24 mouse cellular contexts compared by ENCODE assay signal in the genomic region with DNA sequence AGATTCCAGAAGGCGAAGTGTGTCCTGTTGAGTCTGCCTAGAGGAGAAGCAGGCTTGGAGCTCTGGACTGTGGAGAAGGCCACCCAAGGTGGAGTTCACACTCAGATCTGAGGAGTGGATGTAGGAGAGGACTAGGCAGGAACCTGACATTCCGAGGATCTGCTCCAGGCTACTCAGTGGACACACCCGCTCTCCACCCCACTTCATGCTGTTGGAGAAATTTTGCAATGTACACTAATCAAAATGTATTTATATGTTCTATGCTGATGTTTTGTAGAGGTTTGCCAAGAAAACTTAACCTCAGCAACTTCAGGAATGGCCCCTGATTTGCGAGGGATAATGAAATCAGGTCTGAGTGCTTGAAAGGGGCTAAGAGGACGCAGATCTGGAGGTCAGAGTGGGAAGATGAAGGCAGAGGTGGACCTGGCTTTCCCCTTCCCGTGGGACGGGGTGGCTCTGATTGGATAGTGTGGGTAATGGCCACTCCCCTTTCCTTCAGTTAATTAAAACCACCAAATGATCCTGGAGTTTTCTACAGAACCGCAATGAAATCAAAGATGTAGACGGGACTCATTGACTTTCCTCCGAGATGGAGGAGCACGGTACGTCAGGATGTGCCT. TPM values are rescaled to one million over a fixed set of nuclear protein-coding genes. Genes with fewer than 3 reads are reported as not detected.
A peak's percentile ranks its signal among the peaks of the same experiment; 100 is the strongest.
DNase-seq lines count a peak whose midpoint lies in the region; ATAC-seq and TF ChIP-seq lines count a peak whose summit lies in the region.
"Had no signal": no experiment of that assay in that cellular context is flagged by ENCODE, and none has a peak within 500 bp of the region (broad histone marks: within the 10 kb centered on the region; RNA-seq: fewer than 3 reads in every experiment).

No protein-coding gene starts in this region.

- no peak for ATAC-seq in heart, embryonic 12.5 days (ENCODE audit: insufficient number of reproducible peaks, low FRiP score)
- ATAC-seq in lung, embryonic 14.5 days (ENCODE audit: insufficient read depth), result peak; percentile 29; the same call in 1 of the 2 replicates
- ATAC-seq in lung, postnatal 0 days, result peak; percentile 91
- ATAC-seq: forebrain, embryonic 16.5 days; Patski had no signal

- no peak overlapping the region for H3K9ac ChIP-seq in heart, embryonic 12.5 days
- no peak overlapping the region for H3K9ac ChIP-seq in lung, embryonic 14.5 days
- no peak overlapping the region for H3K9ac ChIP-seq in lung, postnatal 0 days (replicated peaks; ENCODE audit: low read depth)
- H3K9ac ChIP-seq: embryonic facial prominence, embryonic 13.5 days; forebrain, embryonic 12.5 days; hindbrain, embryonic 12.5 days; hindbrain, embryonic 15.5 days had no signal

- no peak overlapping the region for H3K4me3 ChIP-seq in heart, embryonic 12.5 days
- no peak overlapping the region for H3K4me3 ChIP-seq in lung, embryonic 14.5 days (ENCODE audit: low read depth, low read length)
- H3K4me3 ChIP-seq in lung, postnatal 0 days (ENCODE audit: low read depth, low read length), result no peak overlapping the region
- H3K4me3 ChIP-seq in cerebellum, adult 2 months (replicated peaks; ENCODE audit: insufficient read depth, low read depth, low read length), result no peak overlapping the region
- H3K4me3 ChIP-seq: embryonic facial prominence, embryonic 10.5 days; embryonic facial prominence, embryonic 13.5 days; erythroblast, embryonic 14.5 days; forebrain, embryonic 12.5 days; hindbrain, embryonic 12.5 days; hindbrain, embryonic 15.5 days had no signal

- H3K4me1 ChIP-seq in heart, embryonic 12.5 days (replicated peaks), result no peaks in the 10 kb centered on the region
- H3K4me1 ChIP-seq in lung, embryonic 14.5 days (ENCODE audit: insufficient read depth), result no peaks in the 10 kb centered on the region
- peaks cover 6% of the 10 kb centered on the region; the same call in 1 of the 2 replicates for H3K4me1 ChIP-seq in lung, postnatal 0 days (ENCODE audit: insufficient read depth, low read depth, low read length)
- H3K4me1 ChIP-seq in cerebellum, adult 2 months (ENCODE audit: control insufficient read depth, insufficient read depth, low read length), result no peaks in the 10 kb centered on the region; the same call in 1 of the 2 replicates
- H3K4me1 ChIP-seq: embryonic facial prominence, embryonic 10.5 days; forebrain, embryonic 12.5 days; hindbrain, embryonic 12.5 days; hindbrain, embryonic 15.5 days had no signal

- DNase-seq in heart, adult 11 months, result peak; percentile 87
- DNase-seq in lung, embryonic 14.5 days, result no peak
- DNase-seq in lung, postnatal 25 days (ENCODE audit: low spot score), result no peak
- peak; percentile 79 for DNase-seq in lung, postnatal 0 days (ENCODE audit: low spot score)
- DNase-seq in lung, postnatal 14 days, result no peak
- DNase-seq in cerebellum, adult 2 months, result no peak
- DNase-seq: adrenal gland, postnatal 10 days; adrenal gland, postnatal 36 days; cerebellum, adult 11 months; cerebellum, adult 8-10 months; cerebellum, postnatal 10 days; cerebellum, postnatal 36 days; embryo, embryonic 11 days; gastrocnemius, postnatal 10 days; gastrocnemius, postnatal 36 days had no signal

- H3K27ac ChIP-seq in heart, embryonic 12.5 days (ENCODE audit: poor library complexity, severe bottlenecking), result no peak overlapping the region
- no peak overlapping the region for H3K27ac ChIP-seq in lung, embryonic 14.5 days (ENCODE audit: low read depth)
- H3K27ac ChIP-seq in lung, postnatal 0 days (ENCODE audit: low read length), result peak overlapping the region; percentile 61
- H3K27ac ChIP-seq in cerebellum, adult 2 months (ENCODE audit: insufficient read depth, low read length), result no peak overlapping the region
- H3K27ac ChIP-seq: embryonic facial prominence, embryonic 10.5 days; embryonic facial prominence, embryonic 13.5 days; forebrain, embryonic 12.5 days; hindbrain, embryonic 12.5 days; hindbrain, embryonic 15.5 days had no signal

- no peak overlapping the region for H3K4me2 ChIP-seq in heart, embryonic 12.5 days
- no peak overlapping the region for H3K4me2 ChIP-seq in lung, embryonic 14.5 days
- no peak overlapping the region for H3K4me2 ChIP-seq in lung, postnatal 0 days (replicated peaks; ENCODE audit: low read depth, low read length)
- H3K4me2 ChIP-seq: embryonic facial prominence, embryonic 13.5 days; forebrain, embryonic 12.5 days; hindbrain, embryonic 12.5 days; hindbrain, embryonic 15.5 days had no signal

- TF ChIP-seq EP300 in lung, postnatal 0 days (IDR thresholded peaks at IDR 0.05), result 0 out of 2 replicates have a peak, but pooled peaks have one; percentile 62

- H3K9me3 ChIP-seq in heart, embryonic 12.5 days (replicated peaks), result peaks cover 7% of the 10 kb centered on the region; the same call in 1 of the 2 replicates
- no peaks in the 10 kb centered on the region for H3K9me3 ChIP-seq in lung, embryonic 14.5 days (ENCODE audit: low read depth, low read length)
- no peaks in the 10 kb centered on the region for H3K9me3 ChIP-seq in lung, postnatal 0 days (ENCODE audit: low read length)
- H3K9me3 ChIP-seq: forebrain, embryonic 12.5 days; hindbrain, embryonic 15.5 days had no signal

- H3K27me3 ChIP-seq in heart, embryonic 12.5 days (replicated peaks), result no peaks in the 10 kb centered on the region
- no peaks in the 10 kb centered on the region for H3K27me3 ChIP-seq in lung, embryonic 14.5 days (ENCODE audit: insufficient read depth, low read length)
- H3K27me3 ChIP-seq in lung, postnatal 0 days (replicated peaks; ENCODE audit: insufficient read depth, low read length), result no peaks in the 10 kb centered on the region
- no peaks in the 10 kb centered on the region for H3K27me3 ChIP-seq in cerebellum, adult 2 months (ENCODE audit: control insufficient read depth, insufficient read depth, low read length)
- H3K27me3 ChIP-seq: embryonic facial prominence, embryonic 13.5 days; forebrain, embryonic 12.5 days; hindbrain, embryonic 12.5 days; hindbrain, embryonic 15.5 days; Patski had no signal

- WGBS in heart, embryonic 12.5 days, result 95% methylated on average over 12 of the region's 12 CpGs
- WGBS in lung, embryonic 14.5 days, result 84% methylated on average over 12 of the region's 12 CpGs
- WGBS in lung, postnatal 0 days, result 60% methylated on average over 12 of the region's 12 CpGs
- whole genome bisulfite sequencing in cerebellum, adult 2 months, result 94% methylated on average over 12 of the region's 12 CpGs

- no peak for TF ChIP-seq CTCF in lung, embryonic 14.5 days (IDR thresholded peaks at IDR 0.05; ENCODE audit: low read depth)
- TF ChIP-seq CTCF in lung, postnatal 0 days (IDR thresholded peaks at IDR 0.05), result no peak
- no peak for TF ChIP-seq CTCF in cerebellum, adult 2 months (IDR thresholded peaks at IDR 0.05; ENCODE audit: borderline replicate concordance, insufficient read depth, low read depth, low read length)

- H3K36me3 ChIP-seq in heart, embryonic 12.5 days, result peaks cover 82% of the 10 kb centered on the region
- H3K36me3 ChIP-seq in lung, embryonic 14.5 days (ENCODE audit: insufficient read depth), result peaks cover 80% of the 10 kb centered on the region
- peaks cover 32% of the 10 kb centered on the region; the same call in 1 of the 2 replicates for H3K36me3 ChIP-seq in lung, postnatal 0 days (ENCODE audit: insufficient read depth, low read length)

- no peak for TF ChIP-seq POLR2A in cerebellum, adult 2 months (IDR thresholded peaks at IDR 0.05; ENCODE audit: borderline replicate concordance, insufficient read depth, low read length)

RNA-seq across cellular contexts. Expression of a gene that starts 45.6 kb away (rescaled TPM):
- 70.6 and 71.8 TPM in 2 replicates for polyA plus RNA-seq in heart, embryonic 12.5 days (2016; fragmentation: Nextera tagmentation; extraction: Ambion mirVana)
- 85.7 and 89.5 TPM in 2 replicates for polyA plus RNA-seq in lung, embryonic 14.5 days (2014; fragmentation: Nextera tagmentation; extraction: Ambion mirVana)
- polyA plus RNA-seq in lung, postnatal 0 days (2015; fragmentation: Nextera tagmentation; extraction: Ambion mirVana), result 71.9 and 79.9 TPM in 2 replicates
- 94.2 and 94.6 TPM in 2 replicates for polyA plus RNA-seq in cerebellum, adult 2 months (2012; rRNA removed)

RNA-seq across cellular contexts. Expression of a gene that starts 52.8 kb away (rescaled TPM):
- 13.9 and 15.6 TPM in 2 replicates for polyA plus RNA-seq in heart, embryonic 12.5 days (2016; fragmentation: Nextera tagmentation; extraction: Ambion mirVana)
- 10.4 and 11.6 TPM in 2 replicates for polyA plus RNA-seq in lung, embryonic 14.5 days (2014; fragmentation: Nextera tagmentation; extraction: Ambion mirVana)
- polyA plus RNA-seq in lung, postnatal 0 days (2015; fragmentation: Nextera tagmentation; extraction: Ambion mirVana), result 8.8 and 9.1 TPM in 2 replicates
- 24.9 and 26.2 TPM in 2 replicates for polyA plus RNA-seq in cerebellum, adult 2 months (2012; rRNA removed)
- polyA plus RNA-seq: erythroblast, embryonic 14.5 days had no signal

Comparison
In these comparisons a context has a peak if more than half of its experiments do, and no peak if none do; other contexts are left out.
1. DNase-seq: peak in heart, adult 11 months (single experiment) and lung, postnatal 0 days (single experiment); none in lung, embryonic 14.5 days (single experiment), lung, postnatal 25 days (single experiment), lung, postnatal 14 days (single experiment) and cerebellum, adult 2 months (0 of 2).